Mouse (Mus musculus): ENCODE data around the gene Msn. TPM values are rescaled to one million over a fixed set of nuclear protein-coding genes. Genes with fewer than 3 reads are reported as not detected.

Gene Msn
- total and polyA plus RNA-seq, 3 experiments = 15.5 to 132 (median 88.1) TPM

GRCm38 (mm10) chrX:96130139-96130538 lies 34.3 kb downstream of the Msn start (continued):
- TF ChIP-seq MAZ (IDR thresholded peaks at IDR 0.05; ENCODE audit: low read depth, low read length) = peak; percentile 69; the same call in 1 of the 2 replicates
- no peak for TF ChIP-seq CHD2 (IDR thresholded peaks at IDR 0.05; ENCODE audit: low read length)
- TF ChIP-seq POLR2AphosphoS5 (IDR thresholded peaks at IDR 0.05; ENCODE audit: borderline replicate concordance, low read depth, low read length) = no peak
- TF ChIP-seq TBP (IDR thresholded peaks at IDR 0.05; ENCODE audit: low read depth, low read length) = no peak
- peak; percentile 93 for TF ChIP-seq RCOR1 (IDR thresholded peaks at IDR 0.05; ENCODE audit: low read depth, low read length)
- no peak for TF ChIP-seq SMC3 (IDR thresholded peaks at IDR 0.05; ENCODE audit: low read depth, low read length)
- no peak for TF ChIP-seq POLR2A (IDR thresholded peaks at IDR 0.05; ENCODE audit: control insufficient read depth in 1 of 2, insufficient read depth in 1 of 2, low read depth in 1 of 2, low read length in 2 of 2, poor library complexity in 1 of 2)
- no peak for TF ChIP-seq MEF2A (IDR thresholded peaks at IDR 0.05; ENCODE audit: extremely low read depth, insufficient replicate concordance, low read depth, low read length, poor library complexity, severe bottlenecking)
- no peak for TF ChIP-seq ZC3H11A (IDR thresholded peaks at IDR 0.05; ENCODE audit: low read depth, low read length)
- TF ChIP-seq SIN3A (IDR thresholded peaks at IDR 0.05; ENCODE audit: low read length) = peak; percentile 65
- TF ChIP-seq GABPA (IDR thresholded peaks at IDR 0.05; ENCODE audit: low read depth, low read length) = no peak

- H3K27ac ChIP-seq (ENCODE audit: control insufficient read depth, low read depth, low read length) = peak overlapping the region; percentile 97
- peaks cover 20 to 43% of the 10 kb centered on the region in 2 experiments for H3K4me1 ChIP-seq (ENCODE audit: control insufficient read depth in 1 of 2, insufficient read depth in 2 of 2, low read length in 2 of 2)
- TF ChIP-seq MEF2A (IDR thresholded peaks at IDR 0.05; ENCODE audit: extremely low read depth, insufficient replicate concordance, low read depth, low read length, poor library complexity, severe bottlenecking) (no peak), RCOR1 (IDR thresholded peaks at IDR 0.05; ENCODE audit: low read depth, low read length) (peak; percentile 15; the same call in 1 of the 2 replicates), MAZ (IDR thresholded peaks at IDR 0.05; ENCODE audit: low read depth, low read length) (peak; percentile 50; the same call in 1 of the 2 replicates), ELF1 (IDR thresholded peaks at IDR 0.05; ENCODE audit: low read depth, low read length) (peak; percentile 39; the same call in 1 of the 2 replicates), RAD21 (IDR thresholded peaks at IDR 0.05; ENCODE audit: low read depth, low read length) (no peak), ZMIZ1 (IDR thresholded peaks at IDR 0.05; ENCODE audit: low read depth, low read length) (no peak), CTCF (IDR thresholded peaks at IDR 0.05 in 2 of 3, conservative IDR thresholded peaks at IDR 0.05 in 1 of 3; ENCODE audit: control insufficient read depth in 1 of 3, insufficient read depth in 1 of 3, low read depth in 2 of 3, low read length in 3 of 3, poor library complexity in 1 of 3, severe bottlenecking in 1 of 3) (no peak), EP300 (IDR thresholded peaks at IDR 0.05; ENCODE audit: low read depth in 1 of 2, low read length in 2 of 2) (peak in 1 of 2 experiments; percentile 58; a peak in 1 of 4 replicates), HCFC1 (IDR thresholded peaks at IDR 0.05; ENCODE audit: low read depth, low read length) (peak; percentile 37; the same call in 1 of the 2 replicates), MYB (IDR thresholded peaks at IDR 0.05; ENCODE audit: low read depth, low read length) (no peak), ETS1 (IDR thresholded peaks at IDR 0.05; ENCODE audit: low read depth, low read length) (peak; percentile 71), GABPA (IDR thresholded peaks at IDR 0.05; ENCODE audit: low read depth, low read length) (no peak), USF1 (IDR thresholded peaks at IDR 0.05; ENCODE audit: low read depth, low read length) (no peak)
- H3K9ac ChIP-seq (ENCODE audit: control insufficient read depth, low read depth, low read length, poor library complexity, severe bottlenecking) = peak overlapping the region; percentile 69
- H3K36me3 ChIP-seq (ENCODE audit: control insufficient read depth in 1 of 2, insufficient read depth in 2 of 2, low read length in 2 of 2) = peaks cover 0 to 77% of the 10 kb centered on the region in 2 experiments; a peak in 3 of 4 replicates
- peaks cover 16% of the 10 kb centered on the region for H3K79me2 ChIP-seq (ENCODE audit: control insufficient read depth, insufficient read depth, low read length, poor library complexity)
- no peaks in the 10 kb centered on the region for H3K9me3 ChIP-seq (replicated peaks; ENCODE audit: insufficient read depth, low read length)
- no peaks in the 10 kb centered on the region for H3K27me3 ChIP-seq (ENCODE audit: control insufficient read depth in 1 of 2, insufficient read depth in 2 of 2, low read length in 2 of 2)
- peak overlapping the region; percentile 42 to 49 for H3K4me3 ChIP-seq (ENCODE audit: control insufficient read depth in 1 of 2, insufficient read depth in 1 of 2, low read depth in 2 of 2, low read length in 2 of 2)
- DNase-seq (ENCODE audit: low read depth, low spot score) = peak; percentile 86
Observed at GRCm38 (mm10) chrX:96130663-96131062, 34.8 kb downstream of the Msn start.

Data from MEL (cell line).